ENCODE assay signal across 28 mouse cellular contexts in the genomic region with DNA sequence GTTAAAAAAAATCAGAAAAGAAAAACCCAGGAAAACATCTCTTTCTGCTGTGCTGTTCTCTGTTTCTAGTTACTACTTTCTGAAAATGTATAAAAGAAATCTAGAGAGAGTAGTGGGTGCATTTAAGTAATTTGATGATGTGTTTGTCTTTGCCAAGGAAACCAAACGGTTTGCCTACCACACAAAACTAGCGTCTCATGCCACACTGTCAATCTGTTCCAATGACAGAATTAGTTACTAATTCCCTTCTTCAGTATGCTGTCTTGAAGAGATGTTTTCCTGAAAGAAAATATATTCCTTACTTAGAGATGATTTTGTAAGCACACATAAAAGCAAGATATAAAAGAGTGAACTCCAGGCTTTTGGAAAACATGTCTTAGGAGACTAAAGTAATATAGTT.
"Had no signal": no experiment of that assay in that cellular context is flagged by ENCODE, and none has a peak within 500 bp of the region (broad histone marks: within the 10 kb centered on the region; RNA-seq: fewer than 3 reads in every experiment).

No protein-coding gene starts in this region.

- H3K4me3 ChIP-seq: gastrocnemius, adult 2 months; heart, embryonic 10.5 days; heart, embryonic 12.5 days; hindbrain, embryonic 10.5 days; hindbrain, embryonic 12.5 days; intestine, embryonic 15.5 days; layer of hippocampus, adult 2 months; left cerebral cortex, adult 2 months; limb, embryonic 10.5 days; limb, embryonic 12.5 days; liver, embryonic 13.5 days; liver, embryonic 15.5 days had no signal

- H3K36me3 ChIP-seq: heart, embryonic 10.5 days; heart, embryonic 12.5 days; hindbrain, embryonic 10.5 days; hindbrain, embryonic 12.5 days; intestine, embryonic 15.5 days; limb, embryonic 10.5 days; limb, embryonic 12.5 days; liver, embryonic 13.5 days; liver, embryonic 15.5 days had no signal

- H3K4me2 ChIP-seq: heart, embryonic 12.5 days; hindbrain, embryonic 12.5 days; hindbrain, embryonic 14.5 days; intestine, embryonic 15.5 days; limb, embryonic 12.5 days; liver, embryonic 11.5 days; liver, embryonic 13.5 days; liver, embryonic 15.5 days had no signal

- H3K9me3 ChIP-seq: heart, embryonic 10.5 days; heart, embryonic 12.5 days; hindbrain, embryonic 10.5 days; hindbrain, embryonic 12.5 days; intestine, embryonic 15.5 days; limb, embryonic 10.5 days; limb, embryonic 12.5 days; liver, embryonic 13.5 days; liver, embryonic 15.5 days had no signal

- H3K9ac ChIP-seq: heart, embryonic 12.5 days; hindbrain, embryonic 12.5 days; hindbrain, embryonic 14.5 days; intestine, embryonic 15.5 days; limb, embryonic 12.5 days; liver, embryonic 13.5 days; liver, embryonic 15.5 days had no signal

- H3K4me1 ChIP-seq: heart, embryonic 10.5 days; heart, embryonic 12.5 days; hindbrain, embryonic 10.5 days; hindbrain, embryonic 12.5 days; intestine, embryonic 15.5 days; limb, embryonic 10.5 days; limb, embryonic 12.5 days; liver, embryonic 13.5 days; liver, embryonic 15.5 days had no signal

- DNase-seq: gastrocnemius, adult 2 months; gastrocnemius, postnatal 10 days; gastrocnemius, postnatal 25 days; heart, adult 18-20 months; heart, postnatal 10 days; heart, postnatal 4 days; kidney, adult 18-20 months; kidney, adult 8-10 months; kidney, postnatal 10 days; kidney, postnatal 25 days; kidney, postnatal 4 days; liver; liver, embryonic 13.5 days had no signal

- H3K27me3 ChIP-seq: heart, embryonic 12.5 days; hindbrain, embryonic 12.5 days; intestine, embryonic 15.5 days; limb, embryonic 12.5 days; liver, embryonic 13.5 days; liver, embryonic 15.5 days had no signal

- ATAC-seq: hindbrain, embryonic 16.5 days; inflammation-experienced regulatory T-cells, adult 6 months; intestine, embryonic 15.5 days; intestine, postnatal 0 days had no signal

- H3K27ac ChIP-seq: gastrocnemius, adult 2 months; heart, embryonic 10.5 days; hindbrain, embryonic 10.5 days; hindbrain, embryonic 12.5 days; hindbrain, embryonic 14.5 days; intestine, embryonic 15.5 days; layer of hippocampus, adult 2 months; left cerebral cortex, adult 2 months; limb, embryonic 10.5 days; limb, embryonic 12.5 days; liver, embryonic 13.5 days; liver, embryonic 15.5 days had no signal
